ENCODE assay signal across 13 mouse cellular contexts in genomic region chr14:31555963-31556434, GRCm38 (mm10). TPM values are rescaled to one million over a fixed set of nuclear protein-coding genes. Genes with fewer than 3 reads are reported as not detected.
A peak's percentile ranks its signal among the peaks of the same experiment; 100 is the strongest.
DNase-seq lines count a peak whose midpoint lies in the region; ATAC-seq and TF ChIP-seq lines count a peak whose summit lies in the region.
"Had no signal": no experiment of that assay in that cellular context is flagged by ENCODE, and none has a peak within 500 bp of the region (broad histone marks: within the 10 kb centered on the region; RNA-seq: fewer than 3 reads in every experiment).

No protein-coding gene starts in this region.

- no peak; the same call in 1 of the 2 replicates for ATAC-seq in heart, postnatal 0 days (ENCODE audit: insufficient read depth, low read depth)
- no peak for ATAC-seq in heart, embryonic 11.5 days (replicated peaks; ENCODE audit: insufficient number of reproducible peaks, low FRiP score, low TSS enrichment)

- H3K27ac ChIP-seq in heart, postnatal 0 days (ENCODE audit: low read depth), result peak overlapping the region; percentile 69; the same call in 1 of the 2 replicates
- no peak overlapping the region for H3K27ac ChIP-seq in heart, embryonic 11.5 days (ENCODE audit: low read depth, low read length)
- peak overlapping the region; percentile 80 for H3K27ac ChIP-seq in gastrocnemius, adult 2 months
- H3K27ac ChIP-seq: hindbrain, embryonic 13.5 days; neural tube, embryonic 13.5 days had no signal

- TF ChIP-seq CTCF in heart, postnatal 0 days (IDR thresholded peaks at IDR 0.05; ENCODE audit: low read depth), result no peak
- TF ChIP-seq CTCF in gastrocnemius, adult 2 months (IDR thresholded peaks at IDR 0.05), result no peak

- no peak for DNase-seq in heart, postnatal 0 days (ENCODE audit: low spot score)
- peak; percentile 31 for DNase-seq in CD4-positive helper T cell, adult 2 months (ENCODE audit: low read depth, low spot score)
- DNase-seq in gastrocnemius, adult 2 months, result peak; percentile 87
- DNase-seq in skeletal muscle tissue, adult 2 months (ENCODE audit: low read depth, low spot score), result peak; percentile 70
- no peak for DNase-seq in cerebellum, adult 18-20 months
- DNase-seq in left cerebral cortex, postnatal 36 days (ENCODE audit: low spot score in 2 of 2), result no peak
- DNase-seq in right cerebral cortex, adult 2 months (ENCODE audit: low spot score in 2 of 2), result no peak
- DNase-seq: kidney, postnatal 36 days; left cerebral cortex, postnatal 4 days had no signal

- H3K36me3 ChIP-seq in heart, postnatal 0 days (replicated peaks; ENCODE audit: control insufficient read depth, insufficient read depth, low read length), result no peaks in the 10 kb centered on the region
- H3K36me3 ChIP-seq in heart, embryonic 11.5 days (ENCODE audit: control insufficient read depth, insufficient read depth, low read length), result no peaks in the 10 kb centered on the region
- H3K36me3 ChIP-seq: hindbrain, embryonic 13.5 days; neural tube, embryonic 13.5 days had no signal

- no peaks in the 10 kb centered on the region for H3K27me3 ChIP-seq in heart, postnatal 0 days (ENCODE audit: control insufficient read depth, insufficient read depth, low read length)
- H3K27me3 ChIP-seq in heart, embryonic 11.5 days (ENCODE audit: control insufficient read depth, insufficient read depth, low read length), result peaks cover 4% of the 10 kb centered on the region; the same call in 1 of the 2 replicates
- H3K27me3 ChIP-seq: hindbrain, embryonic 13.5 days; neural tube, embryonic 13.5 days had no signal

- peaks cover 24% of the 10 kb centered on the region for H3K4me1 ChIP-seq in heart, postnatal 0 days (ENCODE audit: control insufficient read depth, insufficient read depth)
- H3K4me1 ChIP-seq in heart, embryonic 11.5 days (ENCODE audit: control insufficient read depth, insufficient read depth, low read length), result peaks cover 17% of the 10 kb centered on the region

- no peak overlapping the region; the same call in 1 of the 2 replicates for H3K4me2 ChIP-seq in heart, postnatal 0 days (ENCODE audit: low read depth, low read length)
- no peak overlapping the region for H3K4me2 ChIP-seq in heart, embryonic 11.5 days
- H3K4me2 ChIP-seq: hindbrain, embryonic 13.5 days; neural tube, embryonic 13.5 days had no signal

- no peak overlapping the region for H3K9ac ChIP-seq in heart, postnatal 0 days (replicated peaks; ENCODE audit: low read depth, low read length)
- H3K9ac ChIP-seq in heart, embryonic 11.5 days (ENCODE audit: low read depth, low read length), result no peak overlapping the region
- H3K9ac ChIP-seq: hindbrain, embryonic 13.5 days; neural tube, embryonic 13.5 days had no signal

- H3K4me3 ChIP-seq in heart, postnatal 0 days (ENCODE audit: low read depth, low read length), result no peak overlapping the region
- H3K4me3 ChIP-seq in heart, embryonic 11.5 days (ENCODE audit: low read depth, low read length), result no peak overlapping the region
- H3K4me3 ChIP-seq in gastrocnemius, adult 2 months, result no peak overlapping the region
- H3K4me3 ChIP-seq: hindbrain, embryonic 13.5 days; neural tube, embryonic 13.5 days had no signal

- no peak for TF ChIP-seq EP300 in heart, postnatal 0 days (IDR thresholded peaks at IDR 0.05; ENCODE audit: low read depth)

- intact Hi-C loops in gastrocnemius, adult 2 months (cut with DNase I), result loop anchor here (2.0 kb wide), 2 partner anchors 19 to 21 kb away; no protein-coding TSS in a partner anchor
- intact Hi-C loops in left cerebral cortex, postnatal 36 days (cut with DNase I), result no loop called here

- 42% methylated on average over 14 of the region's 14 CpGs for WGBS in heart, postnatal 0 days
- WGBS in heart, embryonic 11.5 days (ENCODE audit: insufficient replicate concordance), result 53% methylated on average over 14 of the region's 14 CpGs

- no peaks in the 10 kb centered on the region for H3K9me3 ChIP-seq in heart, postnatal 0 days (replicated peaks; ENCODE audit: control insufficient read depth, low read length)
- H3K9me3 ChIP-seq in heart, embryonic 11.5 days (replicated peaks; ENCODE audit: control insufficient read depth, low read length), result no peaks in the 10 kb centered on the region
- H3K9me3 ChIP-seq: hindbrain, embryonic 13.5 days; neural tube, embryonic 13.5 days had no signal

RNA-seq across cellular contexts. Expression of gene Colq, which starts 35.1 kb away (rescaled TPM):
- total RNA-seq in heart, postnatal 0 days (2014; rRNA removed; ENCODE audit: low replicate concordance), result 13.8 and 16.4 TPM in 2 replicates
- 7.5 and 7.9 TPM in 2 replicates for polyA plus RNA-seq in heart, postnatal 0 days (2015; fragmentation: Nextera tagmentation; extraction: Ambion mirVana)
- 4.7 and 6.8 TPM in 2 replicates for polyA plus RNA-seq in heart, embryonic 11.5 days (2014; fragmentation: Nextera tagmentation; extraction: Ambion mirVana)
- total RNA-seq in gastrocnemius, adult 2 months (2021), result 1 to 10 TPM; 5.8 to 7.5 TPM
- 1 to 10 TPM; 1.4 to 2.6 TPM for total RNA-seq in left cerebral cortex, postnatal 36 days (2021)
- total RNA-seq: granulocyte monocyte progenitor cell, adult 5-6 weeks had no signal

Comparison
In these comparisons a context has a peak if more than half of its experiments do, and no peak if none do; other contexts are left out.
1. DNase-seq: peak in CD4-positive helper T cell, adult 2 months (single experiment), gastrocnemius, adult 2 months (single experiment) and skeletal muscle tissue, adult 2 months (single experiment); none in heart, postnatal 0 days (single experiment), cerebellum, adult 18-20 months (0 of 2), left cerebral cortex, postnatal 36 days (0 of 2) and right cerebral cortex, adult 2 months (0 of 2).